Mouse (Mus musculus) erythroblast, embryonic 14.5 days (primary cell): ENCODE results near the gene Acr. TPM values are rescaled to one million over a fixed set of nuclear protein-coding genes. Genes with fewer than 3 reads are reported as not detected.

Experiments
- H3K27me3 ChIP-seq: 2 replicates; pipeline ENCODE4 v1.6.1; 2012; ENCODE audit warnings: inconsistent platforms; ENCODE audit not compliant: control insufficient read depth
- H3K36me3 ChIP-seq: 2 replicates; pipeline ENCODE4 v1.6.1; 2012; ENCODE audit warnings: mild to moderate bottlenecking, inconsistent platforms; ENCODE audit not compliant: control insufficient read depth
- H3K4me1 ChIP-seq: 2 replicates; pipeline ENCODE4 v1.6.1; 2012; ENCODE audit warnings: inconsistent platforms; ENCODE audit not compliant: control insufficient read depth
- H3K4me3 ChIP-seq: replicated peaks from 2 replicates; pipeline ENCODE3; 2012; ENCODE audit warnings: moderate library complexity, mild to moderate bottlenecking, inconsistent platforms
- H3K9me3 ChIP-seq: 2 replicates; pipeline ENCODE4 v1.6.1; 2012; ENCODE audit warnings: low read length, inconsistent platforms, mixed read lengths; ENCODE audit not compliant: control insufficient read depth
- GATA1 ChIP-seq: IDR thresholded peaks from 2 replicates; pipeline ENCODE4 v1.6.1; 2012; ENCODE audit warnings: low read length, inconsistent platforms, mixed read lengths
- TAL1 ChIP-seq: IDR thresholded peaks from 3 replicates; pipeline ENCODE4 v1.6.1; 2012; ENCODE audit warnings: low read length, inconsistent platforms, mixed read lengths
- polyA plus RNA-seq: library from polyadenylated mRNA; stranded (reverse); fragments of >175 nt; gene quantifications from 2 replicates; pipeline ENCODE4 v1.2.3, GENCODE M21; 2012

Acr gene
- not detected in 2 replicates for polyA plus RNA-seq

DNA sequence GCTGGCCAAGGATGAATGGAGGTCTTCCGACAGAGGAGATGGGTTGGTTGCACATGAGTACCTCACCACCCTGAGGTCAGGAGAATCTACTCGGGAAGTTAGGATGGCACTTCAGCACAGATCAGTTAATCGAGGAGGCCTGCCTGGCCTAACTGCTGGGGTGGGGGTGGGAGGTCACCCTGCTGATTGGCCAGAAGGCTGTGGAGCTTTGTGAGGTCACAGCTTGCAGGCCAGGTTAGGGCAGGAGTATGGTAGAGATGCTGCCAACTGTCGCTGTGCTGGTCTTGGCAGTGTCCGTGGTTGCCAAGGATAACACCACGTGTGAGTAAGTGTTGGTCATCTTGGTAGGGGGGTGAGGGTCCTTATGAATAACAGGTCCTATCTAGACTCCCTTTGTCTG is at the start of gene Acr:
Gene Acr, plus strand, starts transcription at position 213 of the 400 bp plus-strand sequence.
- Histone ChIP-seq H3K4me3 (no peak within 1 kb of the TSS), H3K36me3 (no peaks in the 10 kb centered on the region), H3K4me1 (no peaks in the 10 kb centered on the region; the same call in 1 of the 2 replicates), H3K9me3 (no peaks in the 10 kb centered on the region), H3K27me3 (no peaks in the 10 kb centered on the region)
- TF ChIP-seq TAL1 (no peak), GATA1 (no peak)

GRCm38 (mm10) chr15:89521951-89522350 is 46.2 kb upstream of the Acr start:
- H3K9me3 ChIP-seq: no peaks in the 10 kb centered on the region

DNA sequence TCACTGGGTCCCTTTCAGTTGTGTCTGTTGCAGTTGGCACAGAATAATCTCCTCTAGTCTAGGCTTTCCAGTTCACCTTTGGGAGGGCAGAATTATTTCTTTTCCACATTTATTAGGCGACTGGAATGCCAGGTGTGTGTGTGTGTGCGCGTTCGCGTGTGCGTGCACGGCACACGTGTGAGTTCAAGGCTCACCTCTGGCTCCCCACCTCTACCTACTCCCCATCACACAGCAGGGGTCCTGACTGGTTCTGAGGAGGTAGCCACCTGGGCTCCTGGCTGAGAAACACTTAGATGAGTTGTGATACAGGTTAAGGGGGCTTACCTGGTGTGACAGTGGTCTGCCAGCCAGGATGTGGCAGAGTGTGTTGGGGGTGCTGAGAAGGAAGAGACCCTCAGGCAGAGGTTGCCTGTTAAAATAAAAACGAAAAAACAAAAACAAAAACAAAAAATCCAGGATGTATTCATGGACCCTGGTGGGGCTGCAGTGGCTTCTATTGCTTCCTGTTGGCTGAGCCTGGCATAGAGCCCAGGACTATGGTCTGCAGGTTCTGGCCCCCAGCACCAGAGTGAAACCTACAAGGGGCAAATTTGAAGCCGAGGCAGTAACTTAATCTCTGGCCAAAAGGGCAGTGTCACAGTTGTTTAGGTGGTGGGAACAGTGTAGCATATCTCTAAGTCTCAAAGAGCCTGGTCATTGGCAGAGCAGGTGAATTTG is 45.4 kb upstream of the Acr start:
- Histone ChIP-seq H3K36me3 (no peaks in the 10 kb centered on the region; the same call in 1 of the 2 replicates), H3K27me3 (peaks cover 8% of the 10 kb centered on the region; the same call in 1 of the 2 replicates), H3K9me3 (no peaks in the 10 kb centered on the region), H3K4me3 (no peak overlapping the region), H3K4me1 (no peaks in the 10 kb centered on the region)
- no peak for TF ChIP-seq GATA1
- no peak for TF ChIP-seq TAL1

More at GRCm38 (mm10) chr15:89521951-89522350, 46.2 kb upstream of the Acr start:
- Histone ChIP-seq H3K4me3 (no peak overlapping the region), H3K4me1 (no peaks in the 10 kb centered on the region), H3K36me3 (no peaks in the 10 kb centered on the region; the same call in 1 of the 2 replicates), H3K27me3 (peaks cover 8% of the 10 kb centered on the region; the same call in 1 of the 2 replicates)
- no peak for TF ChIP-seq TAL1
- TF ChIP-seq GATA1: no peak

GRCm38 (mm10) chr15:89523283-89523832 is 44.8 kb upstream of the Acr start:
- no peaks in the 10 kb centered on the region for H3K4me1 ChIP-seq
- peak overlapping the region; percentile 7 for H3K4me3 ChIP-seq
- no peak for TF ChIP-seq GATA1
- TF ChIP-seq TAL1: no peak
- H3K9me3 ChIP-seq: no peaks in the 10 kb centered on the region
- no peaks in the 10 kb centered on the region; the same call in 1 of the 2 replicates for H3K36me3 ChIP-seq
- H3K27me3 ChIP-seq: peaks cover 8% of the 10 kb centered on the region; the same call in 1 of the 2 replicates

DNA sequence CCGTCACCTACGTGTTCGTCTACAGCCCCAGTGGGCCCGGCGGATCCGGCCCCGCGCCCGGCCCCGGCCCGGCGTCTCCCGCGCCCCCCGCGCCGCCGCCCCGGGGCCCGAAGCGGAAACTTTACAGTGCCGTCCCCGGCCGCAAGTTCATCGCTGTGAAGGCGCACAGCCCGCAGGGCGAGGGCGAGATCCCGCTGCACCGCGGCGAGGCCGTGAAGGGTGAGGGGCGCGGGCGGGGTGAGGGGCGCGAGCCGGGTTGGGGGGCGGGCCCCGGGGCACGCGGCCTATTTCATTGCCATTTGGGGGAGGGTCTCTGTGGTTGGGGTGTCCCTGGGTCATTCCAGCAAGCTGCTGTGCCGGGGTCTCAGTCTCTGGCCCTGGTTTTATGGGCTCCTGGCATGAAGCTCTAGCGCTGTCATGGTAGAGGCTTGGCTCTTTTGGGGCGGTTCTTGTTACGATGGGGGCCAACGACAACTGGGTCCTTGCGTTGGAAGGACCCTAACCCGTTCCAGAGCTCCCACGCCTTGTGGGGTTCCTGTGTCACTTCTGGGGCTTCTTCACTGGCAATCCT is 44.0 kb upstream of the Acr start:
- TF ChIP-seq TAL1: no peak
- no peak for TF ChIP-seq GATA1
- Histone ChIP-seq H3K36me3 (no peaks in the 10 kb centered on the region; the same call in 1 of the 2 replicates), H3K9me3 (no peaks in the 10 kb centered on the region), H3K4me1 (no peaks in the 10 kb centered on the region), H3K4me3 (no peak overlapping the region), H3K27me3 (peaks cover 8% of the 10 kb centered on the region; the same call in 1 of the 2 replicates)

DNA sequence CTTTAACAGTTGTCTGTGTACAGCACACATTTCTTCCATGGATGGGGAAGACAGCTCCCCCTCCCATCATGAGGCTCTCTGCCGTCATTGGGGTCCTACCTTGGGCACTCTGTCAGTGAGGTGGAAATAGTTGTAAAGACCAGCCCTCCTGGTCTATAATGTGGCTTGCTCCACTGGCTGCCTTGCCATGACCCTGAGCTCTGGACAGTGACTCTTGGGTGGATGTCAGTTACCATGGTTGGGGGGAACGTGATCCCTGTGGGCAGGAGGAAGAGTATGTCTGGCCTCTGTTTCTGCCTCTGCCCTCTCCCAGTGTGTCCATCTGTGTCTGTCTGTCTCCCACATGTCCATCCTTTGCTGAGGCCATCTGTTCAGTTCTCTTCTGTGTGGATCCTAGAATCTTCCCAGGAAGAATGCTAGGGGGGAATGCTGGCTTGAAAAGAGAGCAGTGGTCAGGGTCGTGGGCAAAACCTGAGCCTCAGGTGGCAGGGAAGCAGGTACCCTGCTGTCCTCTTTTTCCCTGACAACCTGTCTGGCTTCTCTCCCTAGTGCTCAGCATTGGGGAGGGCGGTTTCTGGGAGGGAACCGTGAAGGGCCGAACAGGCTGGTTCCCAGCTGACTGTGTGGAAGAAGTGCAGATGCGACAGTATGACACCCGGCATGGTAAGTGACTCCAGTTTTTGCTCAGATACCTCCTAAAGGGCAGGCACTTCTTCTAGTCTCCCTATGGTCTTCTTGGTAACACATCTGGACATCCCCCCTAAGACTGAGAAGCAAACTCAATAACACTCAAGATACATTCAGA is 43.3 kb upstream of the Acr start:
- no peaks in the 10 kb centered on the region for H3K9me3 ChIP-seq
- H3K4me1 ChIP-seq: no peaks in the 10 kb centered on the region
- H3K27me3 ChIP-seq: peaks cover 8% of the 10 kb centered on the region; the same call in 1 of the 2 replicates
- no peak for TF ChIP-seq GATA1
- no peak for TF ChIP-seq TAL1
- H3K4me3 ChIP-seq: no peak overlapping the region
- no peaks in the 10 kb centered on the region; the same call in 1 of the 2 replicates for H3K36me3 ChIP-seq

DNA sequence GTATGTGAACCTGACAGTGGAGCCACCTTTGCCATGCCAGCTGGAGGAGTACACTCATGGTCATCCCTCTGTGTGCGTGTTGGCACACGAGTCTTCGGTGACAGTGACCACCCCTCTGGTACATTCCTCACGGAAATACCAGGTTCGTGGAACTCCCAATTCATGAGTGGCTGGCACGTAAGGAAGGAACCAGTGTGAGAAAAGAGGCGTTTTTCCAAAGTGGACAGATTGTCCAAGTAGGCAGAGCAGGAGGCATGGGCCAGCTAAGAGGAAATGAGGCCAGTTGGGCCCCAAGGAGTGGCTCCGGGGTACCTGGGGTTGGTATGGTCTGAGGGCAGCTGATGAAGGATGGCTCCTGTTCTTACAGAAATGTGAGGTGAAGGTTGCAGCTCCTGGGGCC is 42.7 kb upstream of the Acr start:
- no peaks in the 10 kb centered on the region for H3K4me1 ChIP-seq
- no peaks in the 10 kb centered on the region; the same call in 1 of the 2 replicates for H3K36me3 ChIP-seq
- H3K4me3 ChIP-seq: no peak overlapping the region
- TF ChIP-seq TAL1: no peak
- no peak for TF ChIP-seq GATA1
- peaks cover 8% of the 10 kb centered on the region; the same call in 1 of the 2 replicates for H3K27me3 ChIP-seq
- H3K9me3 ChIP-seq: no peaks in the 10 kb centered on the region

DNA sequence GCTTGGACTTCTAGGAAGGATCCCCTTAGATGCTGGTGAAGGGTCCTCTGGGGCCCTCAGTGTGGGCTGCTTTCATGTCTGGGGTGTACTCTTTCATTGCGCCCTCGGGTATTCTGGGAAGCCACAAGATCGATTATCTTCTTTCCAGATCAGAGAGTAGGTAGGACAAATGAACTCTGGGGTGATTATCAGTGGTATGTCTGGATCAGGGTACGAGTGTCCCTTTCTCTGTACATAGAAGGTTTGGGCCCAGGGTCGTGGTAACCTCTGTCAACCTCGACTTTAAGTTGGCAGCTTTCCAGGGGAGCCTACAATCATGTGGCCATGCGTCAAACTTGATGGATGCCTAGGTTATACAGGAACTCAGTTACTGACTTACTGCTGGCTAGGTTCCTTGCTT is 42.2 kb upstream of the Acr start:
- no peak overlapping the region for H3K4me3 ChIP-seq
- H3K9me3 ChIP-seq: no peaks in the 10 kb centered on the region
- TF ChIP-seq TAL1 (no peak), GATA1 (no peak)
- H3K4me1 ChIP-seq: no peaks in the 10 kb centered on the region
- H3K36me3 ChIP-seq: no peaks in the 10 kb centered on the region; the same call in 1 of the 2 replicates
- peaks cover 8% of the 10 kb centered on the region; the same call in 1 of the 2 replicates for H3K27me3 ChIP-seq
